ENCODE assay signal across 20 mouse cellular contexts in genomic region chr8:103361713-103362112, GRCm38 (mm10).
DNase-seq lines count a peak whose midpoint lies in the region; ATAC-seq and TF ChIP-seq lines count a peak whose summit lies in the region.
"Had no signal": no experiment of that assay in that cellular context is flagged by ENCODE, and none has a peak within 500 bp of the region (broad histone marks: within the 10 kb centered on the region; RNA-seq: fewer than 3 reads in every experiment).

No protein-coding gene starts in this region.

- no peaks in the 10 kb centered on the region for H3K9me3 ChIP-seq in lung, embryonic 14.5 days (ENCODE audit: low read depth, low read length)
- H3K9me3 ChIP-seq: embryonic facial prominence, embryonic 12.5 days; heart, embryonic 10.5 days had no signal

- 44% methylated on average over 3 of the region's 3 CpGs for WGBS in lung, embryonic 14.5 days

- no peak overlapping the region for H3K4me2 ChIP-seq in lung, embryonic 14.5 days
- H3K4me2 ChIP-seq: embryonic facial prominence, embryonic 12.5 days had no signal

- peak overlapping the region; percentile 24; the same call in 1 of the 2 replicates for H3K27ac ChIP-seq in lung, embryonic 14.5 days (ENCODE audit: low read depth)
- H3K27ac ChIP-seq: embryonic facial prominence, embryonic 12.5 days; heart, embryonic 10.5 days; macrophage had no signal

- ATAC-seq in lung, embryonic 14.5 days (ENCODE audit: insufficient read depth), result peak; percentile 52; the same call in 1 of the 2 replicates

- no peak overlapping the region for H3K4me3 ChIP-seq in lung, embryonic 14.5 days (ENCODE audit: low read depth, low read length)
- H3K4me3 ChIP-seq: embryonic facial prominence, embryonic 12.5 days; heart, embryonic 10.5 days had no signal

- no peaks in the 10 kb centered on the region for H3K27me3 ChIP-seq in lung, embryonic 14.5 days (ENCODE audit: insufficient read depth, low read length)
- H3K27me3 ChIP-seq: embryonic facial prominence, embryonic 12.5 days had no signal

- no peak overlapping the region for H3K9ac ChIP-seq in lung, embryonic 14.5 days
- H3K9ac ChIP-seq: embryonic facial prominence, embryonic 12.5 days had no signal

- H3K4me1 ChIP-seq in lung, embryonic 14.5 days (ENCODE audit: insufficient read depth), result no peaks in the 10 kb centered on the region; the same call in 1 of the 2 replicates
- H3K4me1 ChIP-seq: embryonic facial prominence, embryonic 12.5 days had no signal

- H3K36me3 ChIP-seq in lung, embryonic 14.5 days (ENCODE audit: insufficient read depth), result no peaks in the 10 kb centered on the region
- H3K36me3 ChIP-seq: embryonic facial prominence, embryonic 12.5 days; heart, embryonic 10.5 days had no signal

- TF ChIP-seq CTCF in lung, embryonic 14.5 days (IDR thresholded peaks at IDR 0.05; ENCODE audit: low read depth), result no peak

- DNase-seq in cerebellum, postnatal 10 days, result peak; percentile 61 to 74
- DNase-seq in cerebellum, adult 8-10 months, result no peak
- peak; percentile 75 for DNase-seq in lung, embryonic 14.5 days
- no peak for DNase-seq in lung, postnatal 36 days
- peak; percentile 42 to 53 for DNase-seq in cerebellum, postnatal 14 days
- peak; percentile 12 to 71 for DNase-seq in lung, postnatal 4 days
- no peak for DNase-seq in adrenal gland, postnatal 14 days
- DNase-seq in frontal cortex, adult 2 months (ENCODE audit: extremely low spot score in 1 of 2, low spot score in 1 of 2), result no peak
- DNase-seq: adrenal gland, adult 2 months; gastrocnemius, postnatal 25 days; heart, postnatal 10 days; kidney, adult 8-10 months; kidney, postnatal 4 days; liver; midbrain, embryonic 14.5 days; right cerebral cortex, postnatal 14 days; thymus, postnatal 14 days had no signal

Comparison
In these comparisons a context has a peak if more than half of its experiments do, and no peak if none do; other contexts are left out.
1. DNase-seq: peak in cerebellum, postnatal 10 days (2 of 2), lung, embryonic 14.5 days (single experiment), cerebellum, postnatal 14 days (2 of 2) and lung, postnatal 4 days (2 of 2); none in cerebellum, adult 8-10 months (single experiment), lung, postnatal 36 days (single experiment), adrenal gland, postnatal 14 days (single experiment) and frontal cortex, adult 2 months (0 of 2).